Mouse (Mus musculus) fat pad, adult 2 months (tissue): ENCODE measurements around the gene Adamts6.

ENCODE experiments used
- DNase-seq: peaks from one replicate; pipeline ENCODE4 v3.0.0-alpha.2; 2011; ENCODE audit warnings: low read depth, low spot score; ENCODE audit errors: extremely low read depth

Gene Adamts6

DNA sequence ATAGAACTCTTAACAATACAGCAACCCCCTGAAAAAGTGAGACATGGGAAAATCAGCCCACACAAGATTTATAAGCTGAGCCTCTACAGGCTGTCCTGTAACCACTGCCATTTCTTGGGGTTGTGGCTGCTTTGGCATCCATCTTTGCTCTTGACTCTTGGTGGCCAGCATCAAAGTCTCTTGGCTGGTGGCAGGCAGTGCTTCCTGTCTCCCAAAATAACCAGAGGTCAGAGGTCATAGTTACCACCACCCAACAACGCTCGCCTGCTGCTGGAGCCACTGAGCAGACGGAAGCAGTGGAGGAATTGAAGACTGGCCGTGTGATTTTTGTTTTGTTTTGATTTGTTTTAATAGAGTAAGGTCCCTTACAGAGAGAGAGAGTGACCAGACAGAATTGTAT lies 228.5 kb downstream of the Adamts6 start:
- DNase-seq, result no peak

DNA sequence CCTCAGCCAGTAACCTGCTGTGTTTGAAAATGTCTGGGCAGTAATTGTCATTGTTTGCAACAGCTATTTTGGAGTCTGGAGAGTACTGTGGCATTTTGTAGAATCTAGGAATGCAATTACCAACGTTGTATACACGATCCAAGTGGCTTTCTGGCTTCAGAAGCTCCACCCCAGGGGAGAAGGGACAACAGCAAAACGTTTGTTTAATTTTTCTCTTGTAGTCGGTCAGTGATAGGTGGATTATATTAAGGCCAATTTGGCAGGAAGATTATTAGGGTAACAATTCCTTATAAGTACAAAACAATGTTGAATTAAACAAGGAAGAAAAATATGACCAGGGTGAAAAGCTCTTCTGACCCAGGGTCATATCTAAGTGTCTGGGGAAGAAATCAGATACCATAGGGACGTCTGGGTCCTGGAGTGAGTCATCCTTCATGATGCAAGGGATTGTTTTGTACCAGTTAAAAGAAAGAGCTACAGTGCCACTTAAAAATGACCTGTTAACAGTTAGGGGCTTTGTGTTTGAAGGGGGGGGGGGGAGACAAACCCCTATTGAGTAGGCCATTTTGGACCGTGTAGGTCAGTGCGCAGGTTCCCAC lies 229.2 kb downstream of the Adamts6 start:
- DNase-seq, result no peak

DNA sequence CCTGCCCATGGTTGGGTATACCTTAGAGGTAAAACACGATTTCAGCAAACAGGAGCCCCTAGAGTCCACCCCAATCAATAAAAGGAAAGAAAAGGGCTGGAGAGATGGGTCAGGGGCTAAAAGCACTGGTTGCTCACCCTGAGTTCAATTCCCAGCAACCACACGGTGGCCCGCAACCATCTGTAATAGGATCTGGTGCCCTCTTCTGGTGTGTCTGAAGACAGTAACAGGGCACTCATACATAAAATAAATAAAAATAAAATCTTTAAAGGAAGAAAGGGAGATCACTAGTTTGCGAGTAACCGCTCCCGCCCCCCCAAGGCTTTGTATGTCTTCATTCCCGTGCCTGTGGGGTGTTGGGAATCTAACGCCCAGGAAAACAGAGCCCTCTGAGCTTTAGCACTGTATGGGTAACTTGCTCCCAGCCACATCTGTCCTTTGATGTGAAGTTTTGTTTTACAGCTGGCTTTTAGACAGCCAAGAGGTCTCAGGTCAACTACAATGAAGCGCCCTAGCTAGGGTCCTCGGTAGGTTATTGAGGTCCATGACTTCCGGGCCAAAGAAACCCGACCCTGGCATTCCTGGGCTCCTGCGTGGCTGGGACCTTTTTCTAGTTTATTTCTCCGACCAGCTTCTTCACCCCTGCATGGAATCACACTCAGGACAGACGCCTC lies 230.1 kb downstream of the Adamts6 start:
- DNase-seq, result no peak

DNA sequence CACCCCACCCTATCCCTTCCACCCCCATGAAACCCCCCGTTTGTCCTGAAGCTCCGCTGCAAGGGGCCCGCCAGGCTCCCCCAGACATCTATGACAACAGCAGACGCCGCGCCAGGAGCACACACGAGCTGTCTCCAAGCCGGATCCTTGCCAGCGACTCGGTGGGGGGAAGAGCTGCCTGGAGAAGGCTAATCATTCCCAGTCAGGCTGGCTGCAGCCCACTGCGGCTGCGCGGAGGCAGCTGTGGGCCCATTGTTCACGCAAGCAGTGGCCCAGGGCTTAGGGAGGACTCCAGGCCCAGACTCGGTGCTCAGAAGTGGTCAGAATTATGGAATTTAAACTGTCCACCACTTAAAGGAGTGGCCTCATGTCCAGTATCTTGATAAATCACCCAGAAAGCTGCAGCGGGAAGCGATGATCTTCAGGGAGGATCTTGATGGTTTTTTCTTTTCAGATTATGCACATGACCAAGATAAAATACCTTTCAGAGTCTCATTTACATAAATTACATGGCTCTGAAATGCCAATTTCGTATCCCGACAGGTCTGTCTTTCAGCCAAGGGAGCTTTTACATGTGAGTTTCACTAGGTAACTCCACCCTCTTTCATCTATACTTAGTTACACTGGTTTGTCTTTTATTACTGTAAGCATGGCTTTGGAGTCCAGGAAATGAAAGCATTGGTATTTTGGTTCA lies 230.8 kb downstream of the Adamts6 start:
- DNase-seq, result no peak

DNA sequence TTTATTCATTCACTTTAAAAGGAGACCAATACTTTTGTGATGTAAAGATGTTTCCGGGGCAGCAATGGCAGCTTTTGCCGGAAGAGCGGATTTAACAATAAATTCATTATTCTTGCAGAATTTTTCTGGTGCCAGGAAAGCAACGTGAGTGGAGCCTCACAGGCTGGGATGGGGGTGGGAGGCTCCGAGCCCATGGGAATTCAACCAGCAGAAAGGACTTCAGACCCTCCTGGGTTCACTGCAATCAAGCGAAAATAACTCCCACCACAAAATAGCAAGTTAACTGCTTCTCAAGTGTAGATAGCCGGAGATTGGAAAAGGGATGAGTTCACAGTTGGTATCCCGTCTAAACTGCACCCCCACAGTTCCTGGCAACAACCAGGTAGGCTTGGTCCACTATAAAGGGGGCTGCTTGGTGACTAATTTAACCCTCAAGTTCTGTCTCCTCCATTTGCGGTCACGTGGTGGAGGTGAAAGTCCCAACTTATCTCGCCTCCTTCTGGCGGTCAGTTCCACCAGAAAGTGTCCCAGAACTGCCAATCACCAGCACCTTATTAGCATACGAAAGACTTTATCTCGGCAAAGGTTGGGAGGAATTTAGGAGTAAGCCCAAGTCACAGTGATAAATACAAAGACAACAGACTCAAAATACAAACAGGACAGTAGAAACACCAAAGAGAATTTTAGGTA lies 231.5 kb downstream of the Adamts6 start:
- no peak for DNase-seq

DNA sequence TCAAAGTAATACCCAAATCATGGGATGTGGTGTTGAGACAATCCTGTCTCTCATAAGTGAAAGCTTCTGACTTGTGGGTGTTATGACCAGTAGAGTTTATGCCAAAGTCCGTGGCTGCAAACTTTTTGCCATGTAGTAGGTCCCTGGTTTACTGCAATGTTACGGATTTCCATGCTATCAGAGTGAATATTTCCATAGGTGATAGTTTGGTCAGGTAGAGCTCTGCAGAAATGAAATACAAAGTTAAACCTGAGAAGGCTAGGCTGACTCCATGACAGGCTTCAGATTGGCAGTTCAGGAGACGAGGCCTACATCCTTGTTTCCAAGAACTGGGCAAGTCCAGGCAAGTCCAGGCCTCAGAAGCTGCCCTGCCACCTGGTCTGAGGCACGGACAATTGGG lies 232.3 kb downstream of the Adamts6 start:
- DNase-seq, result no peak

DNA sequence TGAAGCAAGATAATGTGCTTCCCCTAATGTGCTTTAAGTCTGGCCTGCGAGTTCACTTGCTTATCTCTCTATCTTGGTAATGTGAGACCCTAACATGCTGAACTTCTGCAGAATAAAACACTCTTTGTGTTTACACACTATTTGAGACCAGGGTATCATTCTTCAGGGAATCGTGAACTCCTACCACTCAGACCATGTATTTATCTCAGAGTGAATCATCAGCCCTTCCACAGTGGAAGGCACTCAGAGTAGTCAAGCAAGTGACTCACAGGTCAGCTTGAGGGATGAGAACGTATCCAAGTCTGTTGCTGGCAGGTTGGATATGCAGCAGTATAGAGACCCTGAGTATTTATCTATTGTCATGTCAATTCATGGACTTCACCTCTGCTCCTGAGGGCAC lies 232.8 kb downstream of the Adamts6 start:
- DNase-seq, result no peak

DNA sequence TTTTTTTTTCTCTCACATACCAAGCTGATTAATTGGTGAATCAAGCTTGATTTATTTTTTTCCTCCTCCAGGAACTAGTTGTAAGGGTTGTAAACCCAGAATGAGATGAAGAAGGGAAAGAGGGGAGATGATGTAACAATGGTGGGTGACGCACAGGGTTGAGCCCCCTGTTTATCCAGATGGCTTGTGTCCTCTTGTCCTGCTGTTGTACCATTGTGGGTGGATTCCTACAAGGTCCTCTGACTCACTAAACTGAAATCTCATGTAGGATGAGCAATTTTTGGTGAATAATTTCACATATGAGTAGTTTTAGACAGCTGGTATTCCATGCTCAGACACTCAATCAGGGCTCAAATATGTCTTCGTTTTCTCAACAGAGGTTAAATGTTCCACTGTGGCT lies 233.9 kb downstream of the Adamts6 start:
- no peak for DNase-seq

DNA sequence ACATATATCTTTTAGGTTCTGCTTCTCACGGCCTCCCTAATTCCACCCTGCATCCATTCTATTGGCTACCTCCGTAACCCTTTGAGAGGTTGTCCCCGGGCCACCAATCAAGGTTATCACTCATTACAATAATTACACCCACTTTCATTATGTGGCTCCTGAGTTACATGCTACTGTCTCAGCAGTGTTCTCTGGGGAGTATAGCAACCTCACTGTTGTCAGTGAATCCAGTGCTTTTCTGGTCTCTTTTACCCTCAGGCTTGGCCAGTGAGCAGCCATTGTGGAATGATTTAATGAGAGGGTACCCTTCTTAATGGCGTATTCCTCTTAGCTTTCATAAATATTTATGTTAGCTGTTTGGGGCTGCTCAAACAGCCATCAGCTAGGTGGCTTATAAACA lies 238.0 kb downstream of the Adamts6 start:
- DNase-seq, result no peak

DNA sequence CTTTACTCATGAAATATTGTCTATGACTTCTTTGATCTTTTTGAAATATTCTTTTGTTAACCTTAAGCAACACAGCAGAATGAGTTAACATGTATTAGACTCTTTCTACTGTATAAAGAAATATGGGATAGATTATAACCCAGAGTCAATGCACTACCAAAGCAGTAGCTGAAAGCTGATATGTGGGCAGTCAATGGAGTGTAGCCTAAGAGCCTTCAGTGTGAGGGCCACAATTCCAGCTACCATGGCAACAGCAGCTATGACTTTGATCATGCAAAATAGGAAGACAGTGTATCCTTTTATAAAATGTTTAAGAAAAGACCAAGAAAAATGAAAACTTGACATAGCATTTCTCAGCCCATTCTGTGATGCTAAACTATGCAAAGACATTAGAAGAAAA lies 241.6 kb downstream of the Adamts6 start:
- DNase-seq, result no peak

DNA sequence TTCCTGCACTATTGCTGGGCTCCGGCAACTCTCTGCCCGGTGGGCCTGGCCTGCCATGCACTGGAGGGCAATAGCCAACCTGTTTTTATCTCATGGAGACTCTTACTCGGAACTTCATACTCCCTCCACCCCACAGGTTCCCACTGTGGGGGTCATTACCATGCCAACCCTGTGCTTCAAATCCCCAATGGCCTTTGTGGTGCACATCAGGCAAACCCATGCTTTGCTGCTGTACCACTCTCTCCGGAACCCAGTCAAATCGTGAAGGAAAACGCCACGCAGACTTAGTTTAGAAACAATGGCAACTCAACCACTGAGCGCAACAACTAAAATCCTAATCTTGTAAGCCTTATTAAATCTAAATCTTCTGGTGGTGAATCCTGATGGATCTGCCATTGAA lies 244.2 kb downstream of the Adamts6 start:
- no peak for DNase-seq

DNA sequence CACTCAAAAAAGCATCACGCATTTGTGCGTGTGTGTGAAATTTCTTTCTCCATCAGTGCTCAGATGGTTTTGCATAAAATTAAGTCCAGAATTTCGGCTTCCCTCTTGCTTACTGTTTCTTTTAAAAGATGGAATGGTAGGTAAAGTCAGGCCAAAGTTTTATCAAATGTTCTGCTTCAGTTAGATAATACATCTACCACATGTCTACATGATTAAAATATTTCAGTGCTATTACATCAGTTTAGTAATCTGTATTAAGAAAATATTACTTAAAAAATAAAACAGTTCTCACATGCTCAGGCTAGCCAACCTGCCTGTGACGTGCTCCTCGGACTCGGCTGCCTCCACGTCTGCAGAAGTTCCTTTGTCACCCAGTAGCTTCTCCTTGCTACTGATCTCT lies 245.1 kb downstream of the Adamts6 start:
- DNase-seq, result no peak

DNA sequence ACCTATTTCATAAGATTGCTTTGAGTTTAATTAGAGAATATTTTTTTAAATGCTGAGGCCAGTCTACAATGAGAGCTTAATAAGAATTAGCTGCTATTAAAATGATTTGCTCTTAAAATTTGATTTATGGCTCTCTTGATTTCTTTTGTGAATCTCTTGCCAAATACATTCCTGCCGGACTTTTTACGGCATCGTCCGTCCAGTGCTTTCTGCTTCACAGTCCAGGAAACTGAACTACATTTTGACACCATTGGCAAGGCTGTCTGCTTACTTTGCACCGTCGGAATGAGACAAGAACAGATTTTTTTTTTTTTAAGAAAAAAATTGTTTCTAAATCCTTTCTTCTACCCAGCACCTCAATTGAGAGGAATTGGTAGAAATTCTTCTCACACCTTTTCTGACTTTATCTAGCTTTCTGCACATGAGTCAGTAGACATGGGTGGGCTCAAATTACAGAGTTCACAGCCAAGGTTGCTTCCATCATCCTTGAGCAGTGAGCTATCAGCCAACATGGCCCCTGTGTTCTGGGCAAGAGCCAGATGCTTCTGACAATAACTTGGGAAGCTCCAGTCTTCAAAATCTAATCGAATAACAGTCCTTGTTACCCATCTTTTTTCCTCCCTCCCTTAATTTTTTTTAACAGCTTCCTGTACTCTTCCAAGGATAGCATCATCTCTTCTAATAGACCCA lies 246.3 kb downstream of the Adamts6 start:
- DNase-seq, result peak; percentile 59

DNA sequence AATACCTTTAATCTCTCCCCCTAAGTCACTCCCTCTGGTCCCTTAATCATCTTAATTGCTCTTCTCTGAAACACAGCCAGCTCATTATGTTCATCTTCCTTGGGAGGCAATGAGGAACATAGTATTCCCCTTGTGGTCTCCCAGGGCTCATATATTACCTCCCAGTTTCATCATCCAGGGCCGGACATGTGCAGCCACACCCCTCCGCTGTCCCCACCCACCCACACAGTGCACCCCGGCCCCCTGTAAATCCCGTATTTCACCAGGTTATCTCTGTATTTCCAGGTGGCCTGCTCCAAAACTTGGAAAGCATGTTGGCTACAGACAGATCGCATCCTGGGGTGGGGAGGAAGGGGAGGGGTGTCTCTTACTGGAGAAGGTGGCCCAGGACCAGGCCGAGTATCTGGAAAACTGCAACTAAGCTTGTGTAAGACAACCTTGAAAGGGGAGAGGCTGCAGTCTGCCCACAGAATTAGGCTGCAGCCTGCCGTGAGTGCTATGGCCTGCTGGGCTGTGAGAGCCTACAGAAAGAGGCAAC lies 253.3 kb downstream of the Adamts6 start:
- DNase-seq, result peak; percentile 91

DNA sequence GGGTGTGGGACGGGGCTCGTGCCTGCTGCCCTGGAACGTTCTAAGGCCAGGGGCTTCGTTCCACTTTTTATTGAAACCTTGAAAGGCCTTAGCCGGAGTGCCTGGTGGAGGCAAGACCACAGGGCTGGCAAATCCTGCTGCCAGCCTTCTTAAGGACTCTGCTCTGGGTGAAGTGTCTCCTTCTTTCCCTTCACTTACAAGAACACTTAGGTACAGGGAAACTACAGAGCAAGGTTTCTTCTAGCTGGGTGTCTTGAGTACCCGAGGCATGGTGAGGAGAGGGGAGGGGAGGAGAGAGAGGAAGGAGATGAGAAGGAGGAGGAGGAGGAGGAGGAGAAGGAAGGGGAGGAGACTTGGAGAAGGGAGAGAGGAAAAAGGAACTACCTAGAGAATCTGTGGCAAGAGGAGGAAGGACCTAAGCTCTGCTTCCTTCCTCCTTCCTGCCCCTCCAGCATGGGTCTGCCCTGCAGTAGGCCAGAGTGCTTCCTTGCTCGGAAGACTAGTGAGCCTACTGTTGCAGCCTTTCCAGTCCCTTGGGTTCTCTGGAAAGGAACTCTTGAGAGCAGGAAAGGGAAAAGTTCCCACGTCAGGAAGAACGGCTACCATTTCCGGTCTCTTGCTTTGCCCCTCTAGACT lies 254.6 kb downstream of the Adamts6 start:
- DNase-seq, result no peak

DNA sequence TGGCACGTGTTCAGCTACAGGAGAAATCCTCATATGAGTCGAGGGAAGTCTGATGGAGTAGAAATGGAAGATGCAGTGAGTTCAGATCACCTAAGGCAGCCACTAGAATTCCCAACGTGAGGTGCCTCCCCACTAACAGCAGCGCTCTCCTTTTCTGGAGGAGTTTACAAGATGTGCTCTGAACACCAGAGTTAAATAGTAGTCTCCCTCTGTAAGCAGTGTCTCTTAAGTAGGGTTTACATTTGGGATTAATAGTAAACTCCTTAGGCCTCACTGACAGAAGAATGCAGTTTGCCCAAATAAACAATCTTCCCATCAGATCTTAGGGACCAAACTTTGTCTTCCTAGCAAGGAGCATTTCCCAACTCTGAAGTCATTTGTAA lies 255.1 kb downstream of the Adamts6 start:
- DNase-seq, result no peak
